Mouse (Mus musculus) ES-E14 (cell line): ENCODE measurements around the gene Poln.

Experiments
- HCFC1 ChIP-seq: IDR thresholded peaks from 2 replicates; pipeline ENCODE4 v1.6.1; 2012; ENCODE audit warnings: low read length, inconsistent platforms, borderline replicate concordance; ENCODE audit not compliant: insufficient read depth
- MAFK ChIP-seq: IDR thresholded peaks from 2 replicates; pipeline ENCODE4 v1.6.1; 2014; ENCODE audit warnings: mild to moderate bottlenecking, low read depth, low read length, inconsistent platforms; ENCODE audit not compliant: insufficient read depth
- ZC3H11A ChIP-seq: IDR thresholded peaks from 2 replicates; pipeline ENCODE4 v1.6.1; 2012; ENCODE audit warnings: low read depth, mild to moderate bottlenecking, inconsistent platforms, low read length, borderline replicate concordance
- ZNF384 ChIP-seq: IDR thresholded peaks from 2 replicates; pipeline ENCODE4 v1.6.1; 2012; ENCODE audit warnings: low read depth, low read length, inconsistent platforms

DNA sequence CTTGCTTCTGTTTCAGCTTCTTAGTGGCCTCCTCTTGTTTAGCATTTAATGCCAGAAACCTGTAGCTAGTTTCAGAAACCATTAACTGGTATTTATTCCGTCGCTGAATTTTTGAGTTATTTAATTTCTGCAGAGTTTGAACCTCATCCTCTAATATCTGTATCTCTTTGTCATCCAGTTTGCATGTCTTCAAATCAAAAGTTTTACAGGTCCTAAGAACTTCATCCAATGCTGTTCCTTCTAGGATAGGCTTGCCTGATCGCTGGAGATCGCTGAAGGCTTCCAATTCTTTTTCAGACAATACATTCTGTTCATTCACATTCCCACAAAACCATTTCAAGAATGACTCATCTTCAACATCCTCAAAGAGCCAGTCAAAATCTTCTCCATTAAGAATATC lies 1.4 kb downstream of the Poln start:
- TF ChIP-seq ZNF384 (no peak), HCFC1 (no peak), MAFK (no peak), ZC3H11A (no peak)
